Mouse (Mus musculus): ENCODE measurements around the gene Slc16a5. TPM values are rescaled to one million over a fixed set of nuclear protein-coding genes. Genes with fewer than 3 reads are reported as not detected.

Gene Slc16a5
- polyA plus RNA-seq, 1 experiment = not detected

- TF ChIP-seq POLR2A (IDR thresholded peaks at IDR 0.05; ENCODE audit: borderline replicate concordance, low read depth, low read length) (no peak), CTCF (IDR thresholded peaks at IDR 0.05; ENCODE audit: low read depth, low read length) (no peak)
- Histone ChIP-seq H3K4me3 (ENCODE audit: insufficient read depth, low read length) (no peak overlapping the region), H3K27ac (ENCODE audit: insufficient read depth, low read depth, low read length) (no peak overlapping the region), H3K4me1 (ENCODE audit: control insufficient read depth, insufficient read depth, low read length) (no peaks in the 10 kb centered on the region)
These were observed 4.9 kb upstream of the Slc16a5 start for GRCm38 (mm10) chr11:115457405-115457804.

GRCm38 (mm10) chr11:115460976-115461375 lies 1.3 kb upstream of the Slc16a5 start:
- H3K27ac ChIP-seq (ENCODE audit: insufficient read depth, low read depth, low read length) = no peak overlapping the region
- no peak overlapping the region for H3K4me3 ChIP-seq (ENCODE audit: insufficient read depth, low read length)
- TF ChIP-seq CTCF (IDR thresholded peaks at IDR 0.05; ENCODE audit: low read depth, low read length) (no peak), POLR2A (IDR thresholded peaks at IDR 0.05; ENCODE audit: borderline replicate concordance, low read depth, low read length) (no peak)
- no peaks in the 10 kb centered on the region for H3K4me1 ChIP-seq (ENCODE audit: control insufficient read depth, insufficient read depth, low read length)

- TF ChIP-seq POLR2A (IDR thresholded peaks at IDR 0.05; ENCODE audit: borderline replicate concordance, low read depth, low read length) (no peak), CTCF (IDR thresholded peaks at IDR 0.05; ENCODE audit: low read depth, low read length) (no peak)
- Histone ChIP-seq H3K27ac (ENCODE audit: insufficient read depth, low read depth, low read length) (no peak overlapping the region), H3K4me1 (ENCODE audit: control insufficient read depth, insufficient read depth, low read length) (no peaks in the 10 kb centered on the region), H3K4me3 (ENCODE audit: insufficient read depth, low read length) (no peak overlapping the region)
These were observed 430 bp upstream of the Slc16a5 start for GRCm38 (mm10) chr11:115461846-115462242.

- no peak for TF ChIP-seq POLR2A (IDR thresholded peaks at IDR 0.05; ENCODE audit: borderline replicate concordance, low read depth, low read length)
- TF ChIP-seq CTCF (IDR thresholded peaks at IDR 0.05; ENCODE audit: low read depth, low read length) = no peak
- Histone ChIP-seq H3K4me3 (ENCODE audit: insufficient read depth, low read length) (no peak overlapping the region), H3K4me1 (ENCODE audit: control insufficient read depth, insufficient read depth, low read length) (no peaks in the 10 kb centered on the region), H3K27ac (ENCODE audit: insufficient read depth, low read depth, low read length) (no peak overlapping the region)
These were observed 1.1 kb downstream of the Slc16a5 start for GRCm38 (mm10) chr11:115463397-115463796.

GRCm38 (mm10) chr11:115464851-115465250 lies 2.6 kb downstream of the Slc16a5 start:
- TF ChIP-seq CTCF (IDR thresholded peaks at IDR 0.05; ENCODE audit: low read depth, low read length) (no peak), POLR2A (IDR thresholded peaks at IDR 0.05; ENCODE audit: borderline replicate concordance, low read depth, low read length) (no peak)
- no peaks in the 10 kb centered on the region for H3K4me1 ChIP-seq (ENCODE audit: control insufficient read depth, insufficient read depth, low read length)
- no peak overlapping the region for H3K4me3 ChIP-seq (ENCODE audit: insufficient read depth, low read length)
- H3K27ac ChIP-seq (ENCODE audit: insufficient read depth, low read depth, low read length) = no peak overlapping the region

- Histone ChIP-seq H3K27ac (ENCODE audit: insufficient read depth, low read depth, low read length) (no peak overlapping the region), H3K4me3 (ENCODE audit: insufficient read depth, low read length) (no peak overlapping the region), H3K4me1 (ENCODE audit: control insufficient read depth, insufficient read depth, low read length) (no peaks in the 10 kb centered on the region)
- TF ChIP-seq CTCF (IDR thresholded peaks at IDR 0.05; ENCODE audit: low read depth, low read length) (no peak), POLR2A (IDR thresholded peaks at IDR 0.05; ENCODE audit: borderline replicate concordance, low read depth, low read length) (no peak)
These were observed 4.9 kb downstream of the Slc16a5 start for GRCm38 (mm10) chr11:115467217-115467618.

GRCm38 (mm10) chr11:115472183-115472582 lies 9.9 kb downstream of the Slc16a5 start:
- TF ChIP-seq CTCF (IDR thresholded peaks at IDR 0.05; ENCODE audit: low read depth, low read length) (no peak), POLR2A (IDR thresholded peaks at IDR 0.05; ENCODE audit: borderline replicate concordance, low read depth, low read length) (no peak)
- no peak overlapping the region for H3K27ac ChIP-seq (ENCODE audit: insufficient read depth, low read depth, low read length)
- peaks cover 15% of the 10 kb centered on the region for H3K4me1 ChIP-seq (ENCODE audit: control insufficient read depth, insufficient read depth, low read length)
- no peak overlapping the region for H3K4me3 ChIP-seq (ENCODE audit: insufficient read depth, low read length)

GRCm38 (mm10) chr11:115473626-115474275 lies 11.5 kb downstream of the Slc16a5 start:
- TF ChIP-seq POLR2A (IDR thresholded peaks at IDR 0.05; ENCODE audit: borderline replicate concordance, low read depth, low read length) (no peak), CTCF (IDR thresholded peaks at IDR 0.05; ENCODE audit: low read depth, low read length) (peak; percentile 55)
- H3K4me3 ChIP-seq (ENCODE audit: insufficient read depth, low read length) = no peak overlapping the region
- no peak overlapping the region for H3K27ac ChIP-seq (ENCODE audit: insufficient read depth, low read depth, low read length)
- H3K4me1 ChIP-seq (ENCODE audit: control insufficient read depth, insufficient read depth, low read length) = peaks cover 19% of the 10 kb centered on the region

GRCm38 (mm10) chr11:115475025-115475757 lies 12.9 kb downstream of the Slc16a5 start, which contains the start of gene Armc7:
Armc7 (plus strand) TSS chr11:115475667.
- peak within 1 kb of the TSS; percentile 80 for H3K4me3 ChIP-seq (ENCODE audit: insufficient read depth, low read length)
- TF ChIP-seq CTCF (IDR thresholded peaks at IDR 0.05; ENCODE audit: low read depth, low read length) = no peak
- 0 out of 2 replicates have a peak, but pooled peaks have one; percentile 0 for TF ChIP-seq POLR2A (IDR thresholded peaks at IDR 0.05; ENCODE audit: borderline replicate concordance, low read depth, low read length)
- peaks cover 26% of the 10 kb centered on the region for H3K4me1 ChIP-seq (ENCODE audit: control insufficient read depth, insufficient read depth, low read length)
- peak within 1 kb of the TSS; percentile 74 for H3K27ac ChIP-seq (ENCODE audit: insufficient read depth, low read depth, low read length)

- Histone ChIP-seq H3K27ac (ENCODE audit: insufficient read depth, low read depth, low read length) (peak overlapping the region; percentile 74), H3K4me1 (ENCODE audit: control insufficient read depth, insufficient read depth, low read length) (peaks cover 26% of the 10 kb centered on the region), H3K4me3 (ENCODE audit: insufficient read depth, low read length) (peak overlapping the region; percentile 80)
- TF ChIP-seq POLR2A (IDR thresholded peaks at IDR 0.05; ENCODE audit: borderline replicate concordance, low read depth, low read length) (0 out of 2 replicates have a peak, but pooled peaks have one; percentile 12), CTCF (IDR thresholded peaks at IDR 0.05; ENCODE audit: low read depth, low read length) (no peak)
These were observed 13.5 kb downstream of the Slc16a5 start for GRCm38 (mm10) chr11:115475758-115476237.

GRCm38 (mm10) chr11:115476630-115477029 lies 14.4 kb downstream of the Slc16a5 start:
- peak overlapping the region; percentile 74 for H3K27ac ChIP-seq (ENCODE audit: insufficient read depth, low read depth, low read length)
- H3K4me3 ChIP-seq (ENCODE audit: insufficient read depth, low read length) = peak overlapping the region; percentile 80
- H3K4me1 ChIP-seq (ENCODE audit: control insufficient read depth, insufficient read depth, low read length) = peaks cover 26% of the 10 kb centered on the region

GRCm38 (mm10) chr11:115477388-115477787 lies 15.1 kb downstream of the Slc16a5 start:
- peaks cover 26% of the 10 kb centered on the region for H3K4me1 ChIP-seq (ENCODE audit: control insufficient read depth, insufficient read depth, low read length)
- peak overlapping the region; percentile 74 for H3K27ac ChIP-seq (ENCODE audit: insufficient read depth, low read depth, low read length)
- peak overlapping the region; percentile 80 for H3K4me3 ChIP-seq (ENCODE audit: insufficient read depth, low read length)
